Mouse (Mus musculus) hindbrain, embryonic 16.5 days (tissue): ENCODE measurements around the gene Zfp882. TPM values are rescaled to one million over a fixed set of nuclear protein-coding genes. Genes with fewer than 3 reads are reported as not detected.
"Not testable (repeated sequence)": the region's sequence is repeated elsewhere in the genome, so short reads cannot be mapped to it uniquely, and the experiment has no call there.

Experiments used
- ATAC-seq: fragments of 200-750 bp; cut with Nextera tagmentation; 2 replicates; pipeline ENCODE4 v1.8.0; 2017; ENCODE audit warnings: moderate TSS enrichment, moderate library complexity
- H3K27ac ChIP-seq: fragments of 300-500 bp; sonication (generic); 2 replicates; pipeline ENCODE4 v1.5.1; 2014; ENCODE audit warnings: low read depth, mild to moderate bottlenecking, control low read depth, low read length, moderate library complexity
- H3K27me3 ChIP-seq: fragments of 300-500 bp; sonication (generic); replicated peaks from 2 replicates; pipeline ENCODE4 v1.6.1; 2014; ENCODE audit warnings: low read length; ENCODE audit not compliant: control insufficient read depth, insufficient read depth
- H3K36me3 ChIP-seq: fragments of 300-500 bp; sonication (generic); 2 replicates; pipeline ENCODE4 v1.6.1; 2014; ENCODE audit warnings: mild to moderate bottlenecking, low read length, moderate library complexity, mixed read lengths; ENCODE audit not compliant: control insufficient read depth, insufficient read depth
- H3K4me1 ChIP-seq: fragments of 300-500 bp; sonication (generic); 2 replicates; pipeline ENCODE4 v1.6.1; 2014; ENCODE audit warnings: low read depth, low read length; ENCODE audit not compliant: control insufficient read depth, insufficient read depth
- H3K4me2 ChIP-seq: fragments of 300-500 bp; sonication (generic); 2 replicates; pipeline ENCODE4 v1.6.1; 2014; ENCODE audit warnings: mild to moderate bottlenecking, low read length, control low read depth, moderate library complexity
- H3K4me3 ChIP-seq: fragments of 300-500 bp; sonication (generic); 2 replicates; pipeline ENCODE4 v1.5.1; 2014; ENCODE audit warnings: mild to moderate bottlenecking, low read length, control low read depth, moderate library complexity
- H3K9ac ChIP-seq: fragments of 300-500 bp; sonication (generic); 2 replicates; pipeline ENCODE4 v1.6.1; 2014; ENCODE audit warnings: low read depth, mild to moderate bottlenecking, control low read depth, low read length, moderate library complexity
- H3K9me3 ChIP-seq: fragments of 300-500 bp; sonication (generic); 2 replicates; pipeline ENCODE4 v1.6.1; 2014; ENCODE audit warnings: mild to moderate bottlenecking, low read length, moderate library complexity; ENCODE audit not compliant: control insufficient read depth
- WGBS: fragments of 180-500 bp; shearing (Covaris S2); extraction: QIAGEN DNeasy Blood & Tissue Kit; methylation state at CpG from one replicate; pipeline ENCODE4 v1.1.7; 2014; 5-methylcytosine and 5-hydroxymethylcytosine counted together
- polyA plus RNA-seq: library from polyadenylated mRNA; unstranded; fragments of >200 nt; fragmentation: Nextera tagmentation; extraction: Ambion mirVana; gene quantifications from 2 replicates; pipeline ENCODE4 v1.2.1, GENCODE M21; 2015

Gene Zfp882
- polyA plus RNA-seq, 1 experiment from 2014 or later: 16.1 TPM

- 5% methylated on average over 34 of the region's 34 CpGs for WGBS
- H3K4me1 ChIP-seq: peaks cover 10% of the 10 kb centered on the region
- peaks cover 3% of the 10 kb centered on the region; the same call in 1 of the 2 replicates for H3K9me3 ChIP-seq
- H3K36me3 ChIP-seq: peaks cover 4% of the 10 kb centered on the region; the same call in 1 of the 2 replicates
- H3K4me3 ChIP-seq: peak within 1 kb of the TSS; percentile 58
- peak within 1 kb of the TSS; percentile 64 for H3K4me2 ChIP-seq
- ATAC-seq: peak; percentile 100
- H3K27ac ChIP-seq: peak within 1 kb of the TSS; percentile 78
- H3K27me3 ChIP-seq: no peaks in the 10 kb centered on the region
- H3K9ac ChIP-seq: peak within 1 kb of the TSS; percentile 77
Observed at GRCm38 (mm10) chr8:71950482-71951221, 42.2 kb downstream of the Zfp882 start, which contains the start of gene Zfp961. Zfp961 (plus strand) TSS chr8:71951038.

- Histone ChIP-seq H3K9ac (peak overlapping the region; percentile 77), H3K27ac (no peak overlapping the region), H3K27me3 (no peaks in the 10 kb centered on the region), H3K4me1 (peaks cover 10% of the 10 kb centered on the region), H3K36me3 (peaks cover 4% of the 10 kb centered on the region; the same call in 1 of the 2 replicates), H3K9me3 (peaks cover 3% of the 10 kb centered on the region; the same call in 1 of the 2 replicates), H3K4me3 (peak overlapping the region; percentile 58), H3K4me2 (peak overlapping the region; percentile 64)
- no peak for ATAC-seq
- 39% methylated on average over 12 of the region's 14 CpGs for WGBS
Observed at GRCm38 (mm10) chr8:71951436-71952161, 43.2 kb downstream of the Zfp882 start.

GRCm38 (mm10) chr8:71952489-71952888 is 44.1 kb downstream of the Zfp882 start:
- 93% methylated on average over 1 of the region's 1 CpGs for WGBS
- Histone ChIP-seq H3K27ac (no peak overlapping the region), H3K4me2 (peak overlapping the region; percentile 64; the same call in 1 of the 2 replicates), H3K9me3 (peaks cover 3% of the 10 kb centered on the region; the same call in 1 of the 2 replicates), H3K27me3 (no peaks in the 10 kb centered on the region), H3K9ac (no peak overlapping the region), H3K4me3 (no peak overlapping the region), H3K36me3 (peaks cover 4% of the 10 kb centered on the region; the same call in 1 of the 2 replicates), H3K4me1 (peaks cover 10% of the 10 kb centered on the region)
- no peak for ATAC-seq

GRCm38 (mm10) chr8:71952961-71953700 is 44.7 kb downstream of the Zfp882 start:
- 96% methylated on average over 16 of the region's 16 CpGs for WGBS
- H3K27me3 ChIP-seq, H3K9me3 ChIP-seq, ATAC-seq, H3K4me3 ChIP-seq, H3K4me1 ChIP-seq, H3K36me3 ChIP-seq, H3K9ac ChIP-seq, H3K27ac ChIP-seq, H3K4me2 ChIP-seq: not testable (repeated sequence)

- H3K4me3 ChIP-seq: no peak overlapping the region
- no peak overlapping the region for H3K9ac ChIP-seq
- no peaks in the 10 kb centered on the region for H3K27me3 ChIP-seq
- peaks cover 3% of the 10 kb centered on the region; the same call in 1 of the 2 replicates for H3K9me3 ChIP-seq
- WGBS: 98% methylated on average over 9 of the region's 9 CpGs
- peaks cover 4% of the 10 kb centered on the region; the same call in 1 of the 2 replicates for H3K36me3 ChIP-seq
- no peak overlapping the region for H3K27ac ChIP-seq
- H3K4me1 ChIP-seq: peaks cover 10% of the 10 kb centered on the region
- no peak overlapping the region for H3K4me2 ChIP-seq
- no peak for ATAC-seq
Observed at GRCm38 (mm10) chr8:71954666-71955065, 46.3 kb downstream of the Zfp882 start.

- Histone ChIP-seq H3K27ac (no peak overlapping the region), H3K9ac (no peak overlapping the region), H3K36me3 (peaks cover 6% of the 10 kb centered on the region), H3K9me3 (no peaks in the 10 kb centered on the region), H3K4me1 (no peaks in the 10 kb centered on the region), H3K27me3 (no peaks in the 10 kb centered on the region), H3K4me3 (no peak overlapping the region), H3K4me2 (no peak overlapping the region)
- no peak for ATAC-seq
Observed at GRCm38 (mm10) chr8:71960483-71960882, 52.1 kb downstream of the Zfp882 start.

- H3K4me2 ChIP-seq: no peak overlapping the region
Observed at GRCm38 (mm10) chr8:71961796-71962195, 53.4 kb downstream of the Zfp882 start.

GRCm38 (mm10) chr8:71964051-71964450 is 55.6 kb downstream of the Zfp882 start:
- Histone ChIP-seq H3K9me3 (no peaks in the 10 kb centered on the region), H3K9ac (no peak overlapping the region), H3K4me1 (no peaks in the 10 kb centered on the region), H3K27me3 (no peaks in the 10 kb centered on the region), H3K4me3 (no peak overlapping the region), H3K36me3 (peaks cover 22% of the 10 kb centered on the region), H3K4me2 (no peak overlapping the region), H3K27ac (no peak overlapping the region)
- no peak for ATAC-seq
- WGBS: 89% methylated on average over 3 of the region's 3 CpGs

More at GRCm38 (mm10) chr8:71961796-71962195, 53.4 kb downstream of the Zfp882 start:
- WGBS: 94% methylated on average over 5 of the region's 5 CpGs
- no peaks in the 10 kb centered on the region for H3K9me3 ChIP-seq
- H3K27ac ChIP-seq: no peak overlapping the region
- no peak for ATAC-seq
- H3K4me1 ChIP-seq: no peaks in the 10 kb centered on the region
- no peak overlapping the region for H3K4me3 ChIP-seq
- H3K27me3 ChIP-seq: no peaks in the 10 kb centered on the region
- H3K9ac ChIP-seq: no peak overlapping the region
- H3K36me3 ChIP-seq: peaks cover 14% of the 10 kb centered on the region
